In the genomic region with DNA sequence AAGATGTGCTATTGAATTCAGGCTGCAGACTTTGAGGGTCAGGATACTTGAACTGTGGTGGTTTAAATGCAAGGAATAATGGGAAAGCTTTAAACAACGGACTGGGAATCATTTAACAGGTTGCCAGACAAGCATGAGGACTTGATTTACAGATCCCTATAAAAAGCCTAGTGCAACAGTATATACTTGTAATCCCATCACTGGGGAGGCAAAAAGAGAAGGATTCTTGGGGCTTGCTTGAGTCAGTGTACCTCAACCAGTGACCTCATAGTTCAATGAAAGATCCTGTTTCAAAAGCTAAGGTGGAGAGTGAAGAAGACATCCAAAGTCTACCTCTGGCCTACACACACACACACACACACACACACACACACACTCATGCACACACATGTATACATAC, we compare ENCODE assay signal across 33 mouse cellular contexts.
"Had no signal": no experiment of that assay in that cellular context is flagged by ENCODE, and none has a peak within 500 bp of the region (broad histone marks: within the 10 kb centered on the region; RNA-seq: fewer than 3 reads in every experiment).

No protein-coding gene starts in this region.

- H3K4me1 ChIP-seq: heart, embryonic 10.5 days; heart, embryonic 12.5 days; heart, embryonic 13.5 days; heart, embryonic 15.5 days; hindbrain, embryonic 10.5 days; hindbrain, embryonic 12.5 days; hindbrain, embryonic 13.5 days; hindbrain, embryonic 15.5 days; intestine, embryonic 15.5 days had no signal

- ATAC-seq: hindbrain, embryonic 16.5 days; hindbrain, postnatal 0 days; inflammation-experienced regulatory T-cells, adult 6 months; intestine, embryonic 15.5 days; intestine, embryonic 16.5 days; intestine, postnatal 0 days had no signal

- DNase-seq: heart, adult 18-20 months; heart, adult 2 months; heart, postnatal 10 days; heart, postnatal 14 days; heart, postnatal 36 days; heart, postnatal 4 days; kidney, adult 18-20 months; kidney, adult 2 months; kidney, adult 8-10 months; kidney, adult 9 months; kidney, postnatal 10 days; kidney, postnatal 25 days; kidney, postnatal 36 days; layer of hippocampus, adult 9-11 months; layer of hippocampus, postnatal 36 days had no signal

- H3K4me2 ChIP-seq: heart, embryonic 11.5 days; heart, embryonic 12.5 days; heart, embryonic 13.5 days; heart, embryonic 15.5 days; hindbrain, embryonic 12.5 days; hindbrain, embryonic 13.5 days; hindbrain, embryonic 14.5 days; hindbrain, embryonic 15.5 days; intestine, embryonic 15.5 days had no signal

- H3K9ac ChIP-seq: heart, embryonic 12.5 days; heart, embryonic 13.5 days; heart, embryonic 15.5 days; hindbrain, embryonic 12.5 days; hindbrain, embryonic 13.5 days; hindbrain, embryonic 14.5 days; hindbrain, embryonic 15.5 days; intestine, embryonic 15.5 days had no signal

- H3K9me3 ChIP-seq: heart, embryonic 10.5 days; heart, embryonic 12.5 days; heart, embryonic 13.5 days; heart, embryonic 15.5 days; hindbrain, embryonic 10.5 days; hindbrain, embryonic 12.5 days; hindbrain, embryonic 13.5 days; hindbrain, embryonic 15.5 days; intestine, embryonic 15.5 days had no signal

- H3K27me3 ChIP-seq: heart, embryonic 12.5 days; heart, embryonic 13.5 days; heart, embryonic 15.5 days; hindbrain, embryonic 12.5 days; hindbrain, embryonic 13.5 days; hindbrain, embryonic 15.5 days; intestine, embryonic 15.5 days had no signal

- H3K36me3 ChIP-seq: heart, embryonic 10.5 days; heart, embryonic 12.5 days; heart, embryonic 13.5 days; heart, embryonic 15.5 days; hindbrain, embryonic 10.5 days; hindbrain, embryonic 12.5 days; hindbrain, embryonic 13.5 days; hindbrain, embryonic 15.5 days; intestine, embryonic 15.5 days had no signal

- H3K4me3 ChIP-seq: heart, adult 2 months; heart, embryonic 10.5 days; heart, embryonic 12.5 days; heart, embryonic 13.5 days; heart, embryonic 15.5 days; hindbrain, embryonic 10.5 days; hindbrain, embryonic 12.5 days; hindbrain, embryonic 13.5 days; hindbrain, embryonic 15.5 days; intestine, embryonic 15.5 days; layer of hippocampus, adult 2 months; left cerebral cortex, adult 2 months had no signal

- H3K27ac ChIP-seq: heart, adult 2 months; heart, embryonic 10.5 days; heart, embryonic 13.5 days; heart, embryonic 15.5 days; hindbrain, embryonic 10.5 days; hindbrain, embryonic 12.5 days; hindbrain, embryonic 13.5 days; hindbrain, embryonic 14.5 days; hindbrain, embryonic 15.5 days; hindbrain, postnatal 0 days; intestine, embryonic 15.5 days; layer of hippocampus, adult 2 months; left cerebral cortex, adult 2 months had no signal
